Mouse (Mus musculus): ENCODE data around the gene Slc25a28. TPM values are rescaled to one million over a fixed set of nuclear protein-coding genes. Genes with fewer than 3 reads are reported as not detected.

The Slc25a28 gene
- polyA plus RNA-seq, 1 experiment from 2014 or later: 14.4 TPM

GRCm38 (mm10) chr19:43699021-43699762 lies 24.5 kb upstream of the Slc25a28 start:
- peaks cover 27% of the 10 kb centered on the region for H3K36me3 ChIP-seq (ENCODE audit: poor library complexity, severe bottlenecking)
- WGBS: 84% methylated on average over 11 of the region's 11 CpGs

GRCm38 (mm10) chr19:43697666-43698370 lies 23.1 kb upstream of the Slc25a28 start:
- H3K36me3 ChIP-seq (ENCODE audit: poor library complexity, severe bottlenecking): peaks cover 19% of the 10 kb centered on the region
- H3K9ac ChIP-seq: no peak overlapping the region
- H3K4me1 ChIP-seq: no peaks in the 10 kb centered on the region
- no peak overlapping the region for H3K27ac ChIP-seq
- no peak for ATAC-seq
- H3K27me3 ChIP-seq: no peaks in the 10 kb centered on the region
- no peaks in the 10 kb centered on the region for H3K9me3 ChIP-seq (replicated peaks)
- WGBS: 91% methylated on average over 5 of the region's 5 CpGs
- H3K4me2 ChIP-seq: no peak overlapping the region
- no peak overlapping the region for H3K4me3 ChIP-seq

More at GRCm38 (mm10) chr19:43699021-43699762, 24.5 kb upstream of the Slc25a28 start:
- Histone ChIP-seq H3K4me1 (no peaks in the 10 kb centered on the region), H3K4me2 (no peak overlapping the region), H3K9me3 (replicated peaks) (no peaks in the 10 kb centered on the region), H3K4me3 (no peak overlapping the region), H3K9ac (no peak overlapping the region), H3K27ac (no peak overlapping the region), H3K27me3 (no peaks in the 10 kb centered on the region)
- ATAC-seq: no peak

- Histone ChIP-seq H3K9ac (no peak overlapping the region), H3K27me3 (no peaks in the 10 kb centered on the region), H3K4me1 (peaks cover 7% of the 10 kb centered on the region), H3K27ac (no peak overlapping the region), H3K36me3 (ENCODE audit: poor library complexity, severe bottlenecking) (peaks cover 11% of the 10 kb centered on the region; the same call in 1 of the 2 replicates), H3K4me2 (no peak overlapping the region), H3K4me3 (no peak overlapping the region), H3K9me3 (replicated peaks) (no peaks in the 10 kb centered on the region)
- ATAC-seq: no peak
- WGBS: 54% methylated on average over 10 of the region's 10 CpGs
Measured at GRCm38 (mm10) chr19:43695514-43695964, 20.9 kb upstream of the Slc25a28 start.

GRCm38 (mm10) chr19:43692815-43693214 lies 18.1 kb upstream of the Slc25a28 start:
- no peaks in the 10 kb centered on the region for H3K9me3 ChIP-seq (replicated peaks)
- WGBS: 51% methylated on average over 14 of the region's 14 CpGs
- no peak for ATAC-seq
- H3K27me3 ChIP-seq: no peaks in the 10 kb centered on the region; the same call in 1 of the 2 replicates
- no peak overlapping the region for H3K9ac ChIP-seq
- H3K36me3 ChIP-seq (ENCODE audit: poor library complexity, severe bottlenecking): peaks cover 5% of the 10 kb centered on the region; the same call in 1 of the 2 replicates
- H3K27ac ChIP-seq: no peak overlapping the region
- peaks cover 17% of the 10 kb centered on the region for H3K4me1 ChIP-seq
- no peak overlapping the region for H3K4me2 ChIP-seq
- no peak overlapping the region for H3K4me3 ChIP-seq

GRCm38 (mm10) chr19:43689419-43690246 lies 15.0 kb upstream of the Slc25a28 start, which contains the start of gene Entpd7:
TSS of gene Entpd7 (plus strand) at chr19:43689672.
- Histone ChIP-seq H3K4me2 (peak within 1 kb of the TSS; percentile 74), H3K27ac (peak within 1 kb of the TSS; percentile 71), H3K9me3 (replicated peaks) (no peaks in the 10 kb centered on the region), H3K27me3 (no peaks in the 10 kb centered on the region; the same call in 1 of the 2 replicates), H3K4me3 (peak within 1 kb of the TSS; percentile 85), H3K9ac (peak within 1 kb of the TSS; percentile 91), H3K36me3 (ENCODE audit: poor library complexity, severe bottlenecking) (peaks cover 5% of the 10 kb centered on the region; the same call in 1 of the 2 replicates), H3K4me1 (peaks cover 17% of the 10 kb centered on the region)
- ATAC-seq: peak; percentile 99
- under 1% methylated on average over 60 of the region's 60 CpGs for WGBS

- Histone ChIP-seq H3K9ac (no peak overlapping the region), H3K9me3 (replicated peaks) (no peaks in the 10 kb centered on the region), H3K4me2 (no peak overlapping the region), H3K36me3 (ENCODE audit: poor library complexity, severe bottlenecking) (no peaks in the 10 kb centered on the region), H3K27me3 (no peaks in the 10 kb centered on the region), H3K4me1 (peaks cover 3% of the 10 kb centered on the region), H3K4me3 (no peak overlapping the region), H3K27ac (no peak overlapping the region)
- no peak for ATAC-seq
- WGBS: 94% methylated on average over 4 of the region's 4 CpGs
Measured at GRCm38 (mm10) chr19:43681541-43681940, 6.9 kb upstream of the Slc25a28 start.

- no peak overlapping the region for H3K4me2 ChIP-seq
- H3K9ac ChIP-seq: no peak overlapping the region
- H3K27ac ChIP-seq: no peak overlapping the region
- 80% methylated on average over 10 of the region's 10 CpGs for WGBS
- H3K36me3 ChIP-seq (ENCODE audit: poor library complexity, severe bottlenecking): no peaks in the 10 kb centered on the region
- ATAC-seq: no peak
- H3K9me3 ChIP-seq (replicated peaks): no peaks in the 10 kb centered on the region
- no peaks in the 10 kb centered on the region for H3K27me3 ChIP-seq
- H3K4me3 ChIP-seq: no peak overlapping the region
- peaks cover 10% of the 10 kb centered on the region for H3K4me1 ChIP-seq
Measured at GRCm38 (mm10) chr19:43679474-43679981, 4.8 kb upstream of the Slc25a28 start.

GRCm38 (mm10) chr19:43678467-43679003 lies 3.9 kb upstream of the Slc25a28 start:
- no peak overlapping the region for H3K27ac ChIP-seq
- WGBS: 83% methylated on average over 8 of the region's 8 CpGs
- no peak for ATAC-seq
- H3K4me3 ChIP-seq: no peak overlapping the region
- H3K9ac ChIP-seq: no peak overlapping the region
- H3K9me3 ChIP-seq (replicated peaks): no peaks in the 10 kb centered on the region
- H3K4me2 ChIP-seq: no peak overlapping the region
- H3K36me3 ChIP-seq (ENCODE audit: poor library complexity, severe bottlenecking): no peaks in the 10 kb centered on the region
- peaks cover 15% of the 10 kb centered on the region for H3K4me1 ChIP-seq
- H3K27me3 ChIP-seq: no peaks in the 10 kb centered on the region

- peaks cover 28% of the 10 kb centered on the region for H3K4me1 ChIP-seq
- 1% methylated on average over 39 of the region's 43 CpGs for WGBS
- peak; percentile 3 for ATAC-seq
Measured at GRCm38 (mm10) chr19:43675525-43676400, 1.1 kb upstream of the Slc25a28 start.

GRCm38 (mm10) chr19:43674316-43674689 lies 378 bp downstream of the Slc25a28 start:
- no peaks in the 10 kb centered on the region for H3K36me3 ChIP-seq (ENCODE audit: poor library complexity, severe bottlenecking)
- H3K27ac ChIP-seq: peak overlapping the region; percentile 70
- 0% methylated on average over 29 of the region's 29 CpGs for WGBS
- peak overlapping the region; percentile 94 for H3K4me3 ChIP-seq
- H3K4me2 ChIP-seq: peak overlapping the region; percentile 83
- ATAC-seq: peak; percentile 9
- peaks cover 28% of the 10 kb centered on the region for H3K4me1 ChIP-seq
- no peaks in the 10 kb centered on the region for H3K27me3 ChIP-seq
- H3K9ac ChIP-seq: peak overlapping the region; percentile 93
- H3K9me3 ChIP-seq (replicated peaks): no peaks in the 10 kb centered on the region

More at GRCm38 (mm10) chr19:43675525-43676400, 1.1 kb upstream of the Slc25a28 start:
- H3K9ac ChIP-seq: peak overlapping the region; percentile 72
- H3K27ac ChIP-seq: peak overlapping the region; percentile 98
- no peaks in the 10 kb centered on the region for H3K27me3 ChIP-seq
- no peaks in the 10 kb centered on the region for H3K36me3 ChIP-seq (ENCODE audit: poor library complexity, severe bottlenecking)
- H3K9me3 ChIP-seq (replicated peaks): no peaks in the 10 kb centered on the region
- H3K4me3 ChIP-seq: peak overlapping the region; percentile 60
- H3K4me2 ChIP-seq: peak overlapping the region; percentile 87
